Mouse (Mus musculus) E14TG2a.4 (cell line): ENCODE data around the gene Wfdc5.

ENCODE experiments used
- CTCF ChIP-seq: conservative IDR thresholded peaks from 2 replicates; pipeline ENCODE4 v1.5.1; 2014; ENCODE audit warnings: low read length
- NANOG ChIP-seq: IDR thresholded peaks from 2 replicates; pipeline ENCODE4 v1.6.1; 2014; ENCODE audit warnings: borderline replicate concordance, low read length, mixed read lengths
- POU5F1 ChIP-seq: IDR thresholded peaks from 2 replicates; pipeline ENCODE4 v1.6.1; 2014; ENCODE audit warnings: low read length, borderline replicate concordance

- no peak for TF ChIP-seq NANOG
- no peak for TF ChIP-seq CTCF
- TF ChIP-seq POU5F1: no peak
Measured at GRCm38 (mm10) chr2:164173394-164173793, 9.1 kb downstream of the Wfdc5 start.
